Comparison of ENCODE assay signal across 9 mouse cellular contexts in the genomic region with DNA sequence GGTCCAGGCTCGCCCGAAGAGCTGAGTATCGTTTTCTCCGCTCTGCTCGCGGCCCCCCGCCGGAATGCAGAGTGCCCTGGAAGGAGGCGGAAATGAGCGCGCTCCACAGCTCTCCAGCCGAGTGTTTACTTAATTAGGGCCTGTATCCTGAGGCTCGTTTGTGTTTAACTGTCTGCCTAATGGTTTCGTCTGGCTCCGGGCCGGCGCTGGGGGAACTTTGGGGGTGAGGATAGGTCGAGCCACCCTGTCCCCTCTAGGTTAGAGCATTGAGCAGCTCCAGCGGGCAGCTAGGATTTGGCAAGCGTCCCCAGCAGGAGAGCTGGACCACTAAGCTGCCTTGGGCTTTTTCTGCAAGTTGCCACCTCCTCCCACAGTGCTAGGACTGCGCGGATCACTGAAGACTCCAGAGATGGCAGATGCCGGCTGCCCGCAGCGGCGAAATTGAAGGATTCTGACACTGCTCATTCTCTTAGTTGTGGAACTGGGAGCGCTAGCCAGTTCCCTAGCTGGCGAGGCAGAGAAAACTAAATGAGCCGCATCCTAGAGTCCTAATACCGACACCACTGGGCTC. TPM values are rescaled to one million over a fixed set of nuclear protein-coding genes. Genes with fewer than 3 reads are reported as not detected.
DNase-seq lines count a peak whose midpoint lies in the region; ATAC-seq and TF ChIP-seq lines count a peak whose summit lies in the region.
"Had no signal": no experiment of that assay in that cellular context is flagged by ENCODE, and none has a peak within 500 bp of the region (broad histone marks: within the 10 kb centered on the region; RNA-seq: fewer than 3 reads in every experiment).

No protein-coding gene starts in this region.

- H3K4me2 ChIP-seq in midbrain, postnatal 0 days (ENCODE audit: low read depth, low read length, poor library complexity, severe bottlenecking), result peak overlapping the region; percentile 58

- no peak for DNase-seq in spleen, adult 2 months (ENCODE audit: low read depth in 1 of 2, low spot score in 2 of 2)
- DNase-seq in spleen, adult 18-20 months, result no peak
- DNase-seq in embryo, embryonic 10.5 days (ENCODE audit: low spot score), result peak; percentile 80
- peak; percentile 51 for DNase-seq in heart, postnatal 4 days
- peak; percentile 6 for DNase-seq in liver, adult 2 months (ENCODE audit: extremely low read depth, low read depth, low spot score)
- peak; percentile 74 for DNase-seq in midbrain, postnatal 0 days (ENCODE audit: low spot score)
- DNase-seq in natural killer cell, adult 2 months (ENCODE audit: low spot score in 2 of 2), result no peak

- no peak overlapping the region; the same call in 1 of the 2 replicates for H3K4me3 ChIP-seq in spleen, adult 2 months (ENCODE audit: extremely low read depth, insufficient read depth, insufficient read length)
- no peak overlapping the region for H3K4me3 ChIP-seq in liver, adult 2 months (ENCODE audit: insufficient read depth, low read depth, low read length)
- H3K4me3 ChIP-seq in midbrain, postnatal 0 days (ENCODE audit: low read depth, low read length), result peak overlapping the region; percentile 25

- H3K27me3 ChIP-seq in spleen, adult 2 months (ENCODE audit: control insufficient read depth, insufficient read depth, low read length), result peaks cover 24% of the 10 kb centered on the region
- H3K27me3 ChIP-seq in liver, adult 2 months (ENCODE audit: control insufficient read depth, insufficient read depth, low read length), result peaks cover 16% of the 10 kb centered on the region
- peaks cover 33% of the 10 kb centered on the region for H3K27me3 ChIP-seq in midbrain, postnatal 0 days (ENCODE audit: insufficient read depth, low read length)

- no peak overlapping the region for H3K9ac ChIP-seq in liver, adult 2 months (ENCODE audit: low read depth, low read length)
- no peak overlapping the region for H3K9ac ChIP-seq in midbrain, postnatal 0 days (replicated peaks; ENCODE audit: low read length, poor library complexity, severe bottlenecking)

- TF ChIP-seq CTCF in spleen, adult 2 months (IDR thresholded peaks at IDR 0.05; ENCODE audit: extremely low read depth, insufficient read depth, insufficient read length, insufficient replicate concordance), result no peak
- TF ChIP-seq CTCF in liver, adult 2 months (IDR thresholded peaks at IDR 0.05; ENCODE audit: low read depth, low read length), result no peak
- no peak for TF ChIP-seq CTCF in midbrain, postnatal 0 days (IDR thresholded peaks at IDR 0.05)

- TF ChIP-seq POLR2A in spleen, adult 2 months (IDR thresholded peaks at IDR 0.05; ENCODE audit: low read depth, low read length), result no peak
- no peak for TF ChIP-seq POLR2A in liver, adult 2 months (IDR thresholded peaks at IDR 0.05; ENCODE audit: extremely low read depth, insufficient read depth, low read length)

- H3K4me1 ChIP-seq in spleen, adult 2 months (ENCODE audit: control insufficient read depth, insufficient read depth, insufficient read length), result peaks cover 3% of the 10 kb centered on the region
- no peaks in the 10 kb centered on the region for H3K4me1 ChIP-seq in liver, adult 2 months (ENCODE audit: control insufficient read depth, insufficient read depth, low read length)
- peaks cover 14% of the 10 kb centered on the region for H3K4me1 ChIP-seq in midbrain, postnatal 0 days (ENCODE audit: insufficient read depth, low read length)

- 4% methylated on average over 30 of the region's 30 CpGs for WGBS in spleen, adult 2 months
- WGBS in liver, adult 2 months, result 5% methylated on average over 30 of the region's 30 CpGs
- WGBS in midbrain, postnatal 0 days, result 2% methylated on average over 30 of the region's 30 CpGs

- no peaks in the 10 kb centered on the region for H3K79me2 ChIP-seq in liver, adult 2 months (ENCODE audit: control insufficient read depth, insufficient read depth, low read length)

- H3K36me3 ChIP-seq in spleen, adult 2 months (ENCODE audit: control insufficient read depth, insufficient read depth, low read length), result no peaks in the 10 kb centered on the region
- no peaks in the 10 kb centered on the region for H3K36me3 ChIP-seq in liver, adult 2 months (ENCODE audit: control insufficient read depth, insufficient read depth, low read length)
- no peaks in the 10 kb centered on the region for H3K36me3 ChIP-seq in midbrain, postnatal 0 days (ENCODE audit: insufficient read depth, low read length)

- 0 out of 2 replicates have a peak, but pooled peaks have one; percentile 34 for ATAC-seq in midbrain, postnatal 0 days (ENCODE audit: low FRiP score)
- ATAC-seq in activated CD4-positive, CD25-positive, alpha-beta regulatory T cell, adult 4 months, result no peak

- H3K27ac ChIP-seq in spleen, adult 2 months (ENCODE audit: insufficient read depth, low read length), result 0 out of 2 replicates have a peak overlapping the region, but pooled peaks have one; percentile 34
- H3K27ac ChIP-seq in liver, adult 2 months (replicated peaks; ENCODE audit: insufficient read depth, low read depth, low read length), result no peak overlapping the region
- no peak overlapping the region for H3K27ac ChIP-seq in midbrain, postnatal 0 days (ENCODE audit: low read depth, low read length)

- H3K9me3 ChIP-seq in midbrain, postnatal 0 days (ENCODE audit: low read length), result no peaks in the 10 kb centered on the region

RNA-seq across cellular contexts. Expression of gene Cdh3, which starts 2.8 kb away (rescaled TPM):
- 1.9 TPM in 2 replicates for polyA plus RNA-seq in spleen, adult 2 months (2012; rRNA removed)
- total RNA-seq in heart, postnatal 4 days (2021), result 1 to 10 TPM; 8.1 to 9.0 TPM
- 0.09 and 0.13 TPM in 2 replicates for total RNA-seq in liver, adult 2 months (2014; rRNA removed)
- polyA plus RNA-seq in liver, adult 2 months (2012; rRNA removed), result 0.16 and 0.30 TPM in 2 replicates
- total RNA-seq in midbrain, postnatal 0 days (2014; rRNA removed), result 1.3 and 4.3 TPM in 2 replicates
- polyA plus RNA-seq in midbrain, postnatal 0 days (2015; fragmentation: Nextera tagmentation; extraction: Ambion mirVana), result 0.67 and 1.1 TPM in 2 replicates
- not detected for polyA plus RNA-seq in activated CD4-positive, CD25-positive, alpha-beta regulatory T cell, adult 4 months (2017; shearing (Covaris generic))

RNA-seq across cellular contexts. Expression of gene 6030452D12Rik, which starts 7.5 kb away (rescaled TPM):
- not detected in 2 replicates for polyA plus RNA-seq in spleen, adult 2 months (2012; rRNA removed)
- not detected for total RNA-seq in heart, postnatal 4 days (2021)
- not detected in 2 replicates for total RNA-seq in liver, adult 2 months (2014; rRNA removed)
- polyA plus RNA-seq in liver, adult 2 months (2012; rRNA removed), result not detected in 2 replicates
- not detected in 2 replicates for total RNA-seq in midbrain, postnatal 0 days (2014; rRNA removed)
- not detected in 2 replicates for polyA plus RNA-seq in midbrain, postnatal 0 days (2015; fragmentation: Nextera tagmentation; extraction: Ambion mirVana)
- polyA plus RNA-seq in activated CD4-positive, CD25-positive, alpha-beta regulatory T cell, adult 4 months (2017; shearing (Covaris generic)), result not detected
- total RNA-seq: left cerebral cortex, postnatal 14 days had no signal

Comparison
In these comparisons a context has a peak if more than half of its experiments do, and no peak if none do; other contexts are left out.
1. DNase-seq: peak in embryo, embryonic 10.5 days (single experiment), heart, postnatal 4 days (single experiment), liver, adult 2 months (single experiment) and midbrain, postnatal 0 days (single experiment); none in spleen, adult 2 months (0 of 2), spleen, adult 18-20 months (0 of 2) and natural killer cell, adult 2 months (0 of 2).